Mouse (Mus musculus): ENCODE measurements around the gene Nxpe5. TPM values are rescaled to one million over a fixed set of nuclear protein-coding genes. Genes with fewer than 3 reads are reported as not detected.

Nxpe5 gene
- polyA plus RNA-seq, 1 experiment from 2014 or later: not detected

GRCm38 (mm10) chr5:138258078-138258477, 32.4 kb downstream of the Nxpe5 start:
- Histone ChIP-seq H3K4me2 (replicated peaks) (no peak overlapping the region), H3K4me3 (replicated peaks; ENCODE audit: low read length) (no peak overlapping the region), H3K9me3 (ENCODE audit: control insufficient read depth, low read length) (no peaks in the 10 kb centered on the region), H3K4me1 (replicated peaks; ENCODE audit: control insufficient read depth, insufficient read depth, low read length) (peaks cover 23% of the 10 kb centered on the region), H3K27me3 (ENCODE audit: control insufficient read depth, insufficient read depth, low read length) (no peaks in the 10 kb centered on the region), H3K27ac (no peak overlapping the region), H3K36me3 (replicated peaks; ENCODE audit: control insufficient read depth, insufficient read depth) (peaks cover 46% of the 10 kb centered on the region), H3K9ac (no peak overlapping the region)
- DNase-seq (ENCODE audit: low spot score) (no peak), ATAC-seq (ENCODE audit: low FRiP score) (no peak)
- WGBS: 81% methylated on average over 3 of the region's 3 CpGs

- ATAC-seq (ENCODE audit: low FRiP score) (no peak), DNase-seq (ENCODE audit: low spot score) (no peak)
- WGBS: 94% methylated on average over 6 of the region's 6 CpGs
These were observed 32.8 kb downstream of the Nxpe5 start for GRCm38 (mm10) chr5:138258542-138258941.

DNA sequence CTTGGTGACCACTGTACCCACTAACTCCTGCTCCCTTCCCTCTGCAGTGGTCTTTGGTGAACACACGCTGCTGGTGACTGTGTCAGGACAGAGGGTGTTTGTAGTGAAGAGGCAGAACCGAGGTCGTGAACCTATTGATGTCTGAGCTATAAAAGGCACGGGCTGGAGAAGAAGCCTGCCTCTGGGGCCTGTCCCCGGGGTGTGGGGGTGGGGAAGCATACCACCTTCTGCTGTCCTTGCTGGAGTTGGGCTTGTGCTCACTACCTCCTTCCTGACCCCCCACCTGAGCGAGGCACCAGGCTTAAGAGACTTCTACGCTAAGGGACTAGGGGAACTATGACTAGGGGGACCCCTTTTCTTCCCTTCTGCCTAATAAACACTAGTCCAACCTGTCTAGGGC, 33.3 kb downstream of the Nxpe5 start:
- no peak overlapping the region for H3K9ac ChIP-seq
- DNase-seq (ENCODE audit: low spot score): no peak
- WGBS: 73% methylated on average over 7 of the region's 7 CpGs
- peaks cover 25% of the 10 kb centered on the region for H3K4me1 ChIP-seq (replicated peaks; ENCODE audit: control insufficient read depth, insufficient read depth, low read length)
- H3K36me3 ChIP-seq (replicated peaks; ENCODE audit: control insufficient read depth, insufficient read depth): peaks cover 46% of the 10 kb centered on the region
- no peak overlapping the region for H3K27ac ChIP-seq
- H3K4me2 ChIP-seq (replicated peaks): no peak overlapping the region
- ATAC-seq (ENCODE audit: low FRiP score): no peak
- no peak overlapping the region for H3K4me3 ChIP-seq (replicated peaks; ENCODE audit: low read length)
- H3K9me3 ChIP-seq (ENCODE audit: control insufficient read depth, low read length): no peaks in the 10 kb centered on the region
- no peaks in the 10 kb centered on the region for H3K27me3 ChIP-seq (ENCODE audit: control insufficient read depth, insufficient read depth, low read length)

More at GRCm38 (mm10) chr5:138258542-138258941, 32.8 kb downstream of the Nxpe5 start:
- Histone ChIP-seq H3K36me3 (replicated peaks; ENCODE audit: control insufficient read depth, insufficient read depth) (peaks cover 46% of the 10 kb centered on the region), H3K9me3 (ENCODE audit: control insufficient read depth, low read length) (no peaks in the 10 kb centered on the region), H3K9ac (no peak overlapping the region), H3K4me2 (replicated peaks) (no peak overlapping the region), H3K27me3 (ENCODE audit: control insufficient read depth, insufficient read depth, low read length) (no peaks in the 10 kb centered on the region), H3K4me1 (replicated peaks; ENCODE audit: control insufficient read depth, insufficient read depth, low read length) (peaks cover 25% of the 10 kb centered on the region), H3K27ac (no peak overlapping the region), H3K4me3 (replicated peaks; ENCODE audit: low read length) (no peak overlapping the region)

DNA sequence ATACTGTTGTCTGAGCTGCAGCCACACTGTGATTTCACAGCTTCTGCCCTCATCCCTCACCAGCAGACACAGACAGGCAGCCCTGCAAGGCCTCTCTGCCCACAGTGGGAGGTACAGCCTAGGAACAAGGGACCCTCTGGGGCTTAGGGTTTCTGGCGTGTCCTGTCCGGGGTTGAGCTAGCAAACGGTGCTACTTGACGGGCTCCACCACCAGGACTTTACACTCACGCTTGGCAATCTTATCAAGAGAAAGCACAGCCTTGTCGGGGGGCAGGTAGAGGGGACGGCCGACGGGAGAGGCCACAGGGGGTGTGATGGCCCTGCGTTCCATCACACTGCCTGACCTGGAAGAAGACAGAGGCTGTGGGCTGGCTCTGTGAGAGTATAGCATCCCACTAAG, 34.4 kb downstream of the Nxpe5 start:
- no peak overlapping the region for H3K9ac ChIP-seq
- H3K4me1 ChIP-seq (replicated peaks; ENCODE audit: control insufficient read depth, insufficient read depth, low read length): peaks cover 28% of the 10 kb centered on the region
- 84% methylated on average over 10 of the region's 10 CpGs for WGBS
- H3K27me3 ChIP-seq (ENCODE audit: control insufficient read depth, insufficient read depth, low read length): no peaks in the 10 kb centered on the region
- DNase-seq (ENCODE audit: low spot score) (no peak), ATAC-seq (ENCODE audit: low FRiP score) (no peak)
- H3K36me3 ChIP-seq (replicated peaks; ENCODE audit: control insufficient read depth, insufficient read depth): peaks cover 46% of the 10 kb centered on the region
- H3K4me2 ChIP-seq (replicated peaks): no peak overlapping the region
- no peaks in the 10 kb centered on the region for H3K9me3 ChIP-seq (ENCODE audit: control insufficient read depth, low read length)
- no peak overlapping the region for H3K4me3 ChIP-seq (replicated peaks; ENCODE audit: low read length)
- H3K27ac ChIP-seq: no peak overlapping the region

DNA sequence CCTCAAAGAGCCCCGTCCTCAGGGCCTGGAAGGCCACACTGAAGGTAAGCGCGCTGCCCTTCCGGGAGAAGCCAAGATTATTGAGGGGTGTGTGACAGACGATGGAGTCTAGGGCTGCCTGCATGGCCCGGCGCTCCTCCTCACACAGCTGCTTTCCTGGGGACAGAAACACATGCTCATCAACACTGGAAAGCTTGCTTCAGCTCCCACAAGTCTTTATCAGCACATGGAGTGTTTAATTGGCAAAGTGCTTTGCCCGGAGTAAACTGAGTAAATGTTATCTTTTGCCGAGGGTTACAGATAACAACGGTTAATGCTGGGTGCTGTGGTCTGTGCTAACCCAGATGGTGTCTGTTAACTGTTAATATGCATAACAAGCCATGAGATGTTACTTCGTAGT, 35.1 kb downstream of the Nxpe5 start:
- WGBS: 93% methylated on average over 11 of the region's 11 CpGs
- Histone ChIP-seq H3K4me1 (replicated peaks; ENCODE audit: control insufficient read depth, insufficient read depth, low read length) (peaks cover 29% of the 10 kb centered on the region), H3K27ac (no peak overlapping the region), H3K4me3 (replicated peaks; ENCODE audit: low read length) (no peak overlapping the region), H3K4me2 (replicated peaks) (no peak overlapping the region), H3K27me3 (ENCODE audit: control insufficient read depth, insufficient read depth, low read length) (no peaks in the 10 kb centered on the region), H3K9me3 (ENCODE audit: control insufficient read depth, low read length) (no peaks in the 10 kb centered on the region), H3K36me3 (replicated peaks; ENCODE audit: control insufficient read depth, insufficient read depth) (peaks cover 50% of the 10 kb centered on the region), H3K9ac (no peak overlapping the region)
- DNase-seq (ENCODE audit: low spot score) (no peak), ATAC-seq (ENCODE audit: low FRiP score) (no peak)

GRCm38 (mm10) chr5:138262001-138262400, 36.3 kb downstream of the Nxpe5 start:
- Histone ChIP-seq H3K9ac (0 out of 2 replicates have a peak overlapping the region, but pooled peaks have one; percentile 96), H3K4me1 (replicated peaks; ENCODE audit: control insufficient read depth, insufficient read depth, low read length) (peaks cover 20% of the 10 kb centered on the region), H3K4me2 (replicated peaks) (peak overlapping the region; percentile 91), H3K4me3 (replicated peaks; ENCODE audit: low read length) (no peak overlapping the region), H3K27ac (no peak overlapping the region), H3K36me3 (replicated peaks; ENCODE audit: control insufficient read depth, insufficient read depth) (peaks cover 58% of the 10 kb centered on the region), H3K9me3 (ENCODE audit: control insufficient read depth, low read length) (no peaks in the 10 kb centered on the region), H3K27me3 (ENCODE audit: control insufficient read depth, insufficient read depth, low read length) (no peaks in the 10 kb centered on the region)
- 84% methylated on average over 4 of the region's 4 CpGs for WGBS
- no peak for ATAC-seq (ENCODE audit: low FRiP score)
- no peak for DNase-seq (ENCODE audit: low spot score)

DNA sequence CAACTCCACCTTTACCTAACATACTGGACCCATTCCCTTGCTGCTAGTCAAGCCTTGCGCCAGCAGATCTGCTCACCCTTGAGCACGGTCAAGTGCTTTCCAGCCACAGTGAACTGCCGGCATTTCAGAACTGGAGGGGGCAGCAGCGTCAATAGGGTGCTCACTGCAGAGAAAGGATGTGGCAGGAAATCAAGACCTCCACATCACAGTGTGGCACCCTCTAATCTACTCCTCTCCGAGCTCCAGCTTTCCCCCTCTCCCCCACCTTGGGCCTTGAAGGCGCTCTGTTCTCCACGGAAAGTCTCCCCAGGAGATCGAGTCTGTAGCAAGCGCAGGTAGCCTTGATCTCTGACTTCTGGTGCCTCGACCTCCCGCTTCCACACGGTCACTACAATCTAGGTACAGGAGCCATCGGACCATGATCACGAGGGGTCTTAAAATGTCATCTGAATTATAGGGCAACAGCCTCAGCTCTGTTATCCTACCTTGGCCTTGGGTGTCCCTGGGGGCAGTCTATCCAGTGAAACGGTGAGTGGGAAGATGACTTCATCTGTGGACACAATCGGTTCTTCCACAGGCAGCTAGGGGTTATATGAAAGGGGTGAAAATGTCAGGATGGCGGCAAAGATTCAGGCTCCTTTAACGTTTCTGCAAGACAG, 37.0 kb downstream of the Nxpe5 start:
- Histone ChIP-seq H3K4me1 (replicated peaks; ENCODE audit: control insufficient read depth, insufficient read depth, low read length) (peaks cover 20% of the 10 kb centered on the region), H3K9ac (peak overlapping the region; percentile 96), H3K36me3 (replicated peaks; ENCODE audit: control insufficient read depth, insufficient read depth) (peaks cover 55% of the 10 kb centered on the region), H3K4me3 (replicated peaks; ENCODE audit: low read length) (peak overlapping the region; percentile 93), H3K4me2 (replicated peaks) (peak overlapping the region; percentile 91), H3K27ac (no peak overlapping the region), H3K27me3 (ENCODE audit: control insufficient read depth, insufficient read depth, low read length) (no peaks in the 10 kb centered on the region), H3K9me3 (ENCODE audit: control insufficient read depth, low read length) (no peaks in the 10 kb centered on the region)
- ATAC-seq (ENCODE audit: low FRiP score) (no peak), DNase-seq (ENCODE audit: low spot score) (no peak)
- WGBS: 71% methylated on average over 18 of the region's 18 CpGs

DNA sequence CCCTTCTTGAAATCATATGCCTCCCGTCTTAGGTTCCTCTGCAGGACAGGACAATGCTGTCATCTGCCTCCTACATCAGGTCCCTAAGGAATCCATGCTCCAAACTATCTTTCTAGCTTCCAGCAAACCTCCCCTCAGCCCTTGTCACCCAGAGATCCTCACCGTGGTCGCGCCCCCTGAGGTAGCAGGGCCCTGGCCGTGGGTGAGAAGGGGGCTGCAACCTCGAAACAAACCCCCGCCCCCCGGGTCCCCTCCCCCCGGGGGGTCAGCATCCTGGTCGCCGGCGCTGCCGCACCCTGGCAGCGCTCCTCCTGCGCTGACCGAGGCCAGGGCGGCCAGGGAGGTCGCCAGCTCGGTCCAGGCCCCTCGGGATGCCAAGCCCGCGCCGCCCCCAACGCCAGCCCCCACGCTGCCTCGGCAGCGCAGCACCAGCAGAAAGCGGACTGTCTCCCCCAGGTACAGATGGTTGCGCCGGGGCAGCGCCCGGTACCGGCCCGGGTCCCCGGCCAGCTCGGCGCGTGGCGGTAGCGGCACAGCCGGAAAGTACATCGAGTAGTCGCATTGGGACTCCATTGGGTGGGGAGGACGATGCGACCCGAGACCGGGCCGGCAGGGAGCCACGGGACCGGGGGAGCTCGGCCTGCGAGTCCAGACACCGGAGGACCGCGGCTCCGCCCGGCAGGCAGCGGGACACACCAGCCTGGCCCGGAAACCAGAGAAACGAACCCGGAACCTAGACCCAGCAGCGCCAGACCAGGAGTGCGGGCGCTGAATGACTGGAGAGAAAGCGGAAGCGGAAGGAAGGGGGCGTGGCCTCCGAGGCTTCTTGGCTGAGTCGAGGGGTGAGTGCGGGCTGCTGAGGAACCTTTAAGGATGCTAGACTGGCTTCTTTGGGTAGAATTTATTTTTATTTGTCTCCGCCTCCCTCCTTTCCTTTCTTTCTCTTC, 37.8 kb downstream of the Nxpe5 start, which contains the start of gene BC037034:
Gene BC037034 (minus strand): TSS at position 774 of the 947 bp plus-strand sequence.
- peak; percentile 91 for ATAC-seq (ENCODE audit: low FRiP score)

DNA sequence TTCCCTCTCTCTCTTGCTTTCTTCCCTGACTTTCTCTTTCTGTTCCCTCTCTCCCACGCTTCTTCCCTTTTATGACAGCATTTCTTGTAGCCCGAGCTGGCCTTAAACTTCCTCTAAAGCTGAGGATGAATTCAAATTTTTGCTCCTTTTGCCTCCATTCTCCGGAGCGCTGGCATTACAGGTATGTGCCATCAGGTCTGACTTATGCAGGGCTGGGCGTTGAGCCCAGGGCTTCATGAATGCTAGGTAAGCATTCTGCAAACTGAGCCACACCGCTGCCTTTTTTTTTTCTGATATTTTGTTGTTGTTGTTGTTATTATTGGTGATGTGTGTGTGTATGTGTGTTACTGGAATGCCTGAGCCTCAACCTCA, 38.5 kb downstream of the Nxpe5 start:
- no peak for ATAC-seq (ENCODE audit: low FRiP score)

More for the DNA sequence above, 37.8 kb downstream of the Nxpe5 start, which contains the start of gene BC037034:
- H3K36me3 ChIP-seq (replicated peaks; ENCODE audit: control insufficient read depth, insufficient read depth): peaks cover 50% of the 10 kb centered on the region
- no peaks in the 10 kb centered on the region for H3K27me3 ChIP-seq (ENCODE audit: control insufficient read depth, insufficient read depth, low read length)
- H3K4me3 ChIP-seq (replicated peaks; ENCODE audit: low read length): peak within 1 kb of the TSS; percentile 93
- H3K27ac ChIP-seq: peak within 1 kb of the TSS; percentile 82
- DNase-seq (ENCODE audit: low spot score): peak; percentile 92
- H3K9me3 ChIP-seq (ENCODE audit: control insufficient read depth, low read length): no peaks in the 10 kb centered on the region
- peak within 1 kb of the TSS; percentile 96 for H3K9ac ChIP-seq
- peak within 1 kb of the TSS; percentile 91 for H3K4me2 ChIP-seq (replicated peaks)
- under 1% methylated on average over 71 of the region's 71 CpGs for WGBS
- peaks cover 20% of the 10 kb centered on the region for H3K4me1 ChIP-seq (replicated peaks; ENCODE audit: control insufficient read depth, insufficient read depth, low read length)

More for the DNA sequence above, 38.5 kb downstream of the Nxpe5 start:
- peaks cover 20% of the 10 kb centered on the region for H3K4me1 ChIP-seq (replicated peaks; ENCODE audit: control insufficient read depth, insufficient read depth, low read length)
- H3K27ac ChIP-seq: peak overlapping the region; percentile 82
- peak overlapping the region; percentile 91 for H3K4me2 ChIP-seq (replicated peaks)
- DNase-seq (ENCODE audit: low spot score): no peak
- H3K27me3 ChIP-seq (ENCODE audit: control insufficient read depth, insufficient read depth, low read length): no peaks in the 10 kb centered on the region
- peak overlapping the region; percentile 96 for H3K9ac ChIP-seq
- H3K9me3 ChIP-seq (ENCODE audit: control insufficient read depth, low read length): no peaks in the 10 kb centered on the region
- H3K36me3 ChIP-seq (replicated peaks; ENCODE audit: control insufficient read depth, insufficient read depth): peaks cover 43% of the 10 kb centered on the region
- peak overlapping the region; percentile 93 for H3K4me3 ChIP-seq (replicated peaks; ENCODE audit: low read length)
- 14% methylated on average over 6 of the region's 6 CpGs for WGBS
